Mouse (Mus musculus): ENCODE results near the gene Zfp704. TPM values are rescaled to one million over a fixed set of nuclear protein-coding genes. Genes with fewer than 3 reads are reported as not detected.
"Not testable (repeated sequence)": the region's sequence is repeated elsewhere in the genome, so short reads cannot be mapped to it uniquely, and the experiment has no call there.

Gene Zfp704
- total RNA-seq, 2 experiments from 2014 or later, result 10.6 to 12.5 TPM

- DNase-seq (ENCODE audit: low spot score in 2 of 2), result no peak
These were observed 10.0 kb downstream of the Zfp704 start for GRCm38 (mm10) chr3:9599738-9600410.

GRCm38 (mm10) chr3:9598061-9598460 is 11.8 kb downstream of the Zfp704 start:
- DNase-seq (ENCODE audit: low spot score in 2 of 2), result no peak

- no peak for DNase-seq (ENCODE audit: low spot score in 2 of 2)
These were observed 15.4 kb downstream of the Zfp704 start for GRCm38 (mm10) chr3:9594457-9594856.

DNA sequence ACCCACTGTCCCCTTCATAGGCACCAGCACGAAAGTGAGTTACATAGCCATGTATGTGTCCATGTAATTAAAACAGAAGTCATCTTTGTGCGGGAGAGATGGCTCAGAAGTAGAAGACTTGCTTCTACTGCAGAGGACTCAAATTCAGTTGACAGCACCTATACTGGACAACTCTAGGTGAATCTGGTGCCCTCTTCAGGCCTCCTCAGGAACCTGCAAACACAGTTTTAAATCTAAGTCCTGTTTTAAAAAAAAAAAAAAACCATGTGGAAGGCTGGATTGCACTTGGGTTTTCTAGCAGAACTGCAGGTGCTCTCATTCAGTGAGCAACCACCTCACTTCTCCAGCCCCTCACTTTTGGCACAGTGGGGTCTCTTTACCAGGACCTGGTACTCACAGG is 16.1 kb downstream of the Zfp704 start:
- DNase-seq (ENCODE audit: low spot score in 2 of 2), result no peak

GRCm38 (mm10) chr3:9591416-9592110 is 18.3 kb downstream of the Zfp704 start:
- no peak for DNase-seq (ENCODE audit: low spot score in 2 of 2)

GRCm38 (mm10) chr3:9588635-9589034 is 21.2 kb downstream of the Zfp704 start:
- no peak for DNase-seq (ENCODE audit: low spot score in 2 of 2)

- no peak for DNase-seq (ENCODE audit: low spot score in 2 of 2)
These were observed 22.6 kb downstream of the Zfp704 start for GRCm38 (mm10) chr3:9587304-9587703.

DNA sequence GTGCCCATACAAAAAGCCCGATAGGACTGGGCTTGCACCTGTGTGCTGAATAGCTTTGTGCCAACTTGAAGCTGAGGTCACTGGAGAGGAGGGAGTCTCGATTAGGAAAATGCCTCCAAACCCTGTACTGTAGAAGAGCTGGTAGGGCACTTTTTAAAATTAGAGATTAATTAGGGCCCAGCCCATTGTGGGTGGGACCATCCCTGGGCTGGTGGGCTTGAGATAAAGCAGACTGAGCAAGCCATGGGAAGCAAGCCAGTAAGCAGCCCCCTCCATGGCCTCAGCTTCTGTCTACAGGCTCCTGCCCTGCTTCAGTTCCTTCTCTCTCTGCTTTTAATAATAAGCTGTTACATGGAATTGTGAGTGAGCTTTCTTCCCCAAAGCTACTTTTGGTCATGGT is 26.4 kb downstream of the Zfp704 start:
- DNase-seq (ENCODE audit: low spot score in 2 of 2), result no peak

DNA sequence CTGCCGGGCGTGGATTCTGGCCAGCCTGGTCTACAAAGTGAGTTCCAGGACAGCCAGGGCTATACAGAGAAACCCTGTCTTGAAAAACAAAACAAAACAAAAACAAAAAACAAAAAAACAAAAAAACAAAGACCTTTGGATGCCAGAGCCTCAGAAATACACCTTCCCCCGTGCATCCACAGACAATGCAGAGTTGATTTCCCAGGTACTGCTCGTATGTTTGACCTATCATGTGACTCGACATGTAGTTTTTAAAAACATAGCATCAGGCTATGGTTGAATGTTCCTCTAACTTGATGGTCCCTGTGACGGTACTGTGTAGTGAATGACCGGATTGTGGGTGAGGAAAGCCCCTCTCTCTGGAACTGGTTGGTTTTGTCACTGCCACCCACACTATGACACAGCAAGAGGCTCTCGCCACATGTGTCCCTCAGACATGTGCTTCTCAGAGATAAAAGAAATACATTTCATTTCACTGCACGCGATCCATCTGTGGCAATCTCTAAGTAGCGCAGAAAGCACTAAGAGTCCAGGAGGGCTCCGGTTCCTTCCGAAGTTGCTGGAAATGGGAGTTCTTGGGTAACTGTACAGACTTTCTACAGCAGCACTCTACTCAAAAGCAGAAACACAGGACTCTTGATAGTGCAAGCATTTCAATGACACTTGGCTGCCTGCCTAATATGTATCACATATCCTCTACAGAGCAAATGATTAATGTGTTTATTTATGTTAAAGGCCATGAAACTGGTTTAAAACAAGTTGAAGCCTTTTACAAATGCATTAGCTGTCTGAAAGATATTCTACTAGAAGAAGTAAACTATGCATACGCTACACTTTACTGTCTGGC is 28.7 kb downstream of the Zfp704 start:
- DNase-seq (ENCODE audit: low spot score in 2 of 2), result no peak

- no peak for DNase-seq (ENCODE audit: low spot score in 2 of 2)
These were observed 29.8 kb downstream of the Zfp704 start for GRCm38 (mm10) chr3:9580102-9580501.

DNA sequence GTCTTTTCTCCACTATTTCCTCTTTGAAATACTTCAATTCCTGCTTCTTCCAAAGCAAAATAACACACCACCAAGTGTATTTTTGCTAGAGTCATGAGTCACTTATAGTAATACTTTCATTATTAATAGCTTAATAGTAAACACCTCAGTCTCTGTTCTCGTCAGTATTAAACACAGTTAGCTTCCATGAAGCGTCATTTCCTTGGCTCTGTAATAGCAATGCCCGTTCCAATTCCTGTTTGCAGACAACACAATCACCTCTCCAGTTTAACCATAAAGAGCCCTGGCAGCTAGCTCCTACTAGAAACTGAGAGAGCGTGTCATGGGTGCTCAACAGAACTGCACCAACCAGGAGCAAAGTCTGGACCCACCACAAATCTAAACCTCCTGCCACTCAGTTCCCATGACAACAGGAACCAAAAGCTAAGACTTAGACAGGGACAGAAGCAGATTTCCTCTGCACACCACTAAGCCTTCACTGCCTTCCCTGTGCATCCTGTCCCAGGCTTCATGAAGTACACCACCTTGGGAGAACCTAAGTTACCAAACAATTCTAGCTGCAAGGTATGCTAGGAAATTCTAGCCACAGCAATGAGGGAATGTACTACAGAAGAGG is 30.7 kb downstream of the Zfp704 start:
- no peak for DNase-seq (ENCODE audit: low spot score in 2 of 2)

- DNase-seq (ENCODE audit: low spot score in 2 of 2), result no peak
These were observed 33.0 kb downstream of the Zfp704 start for GRCm38 (mm10) chr3:9576872-9577271.

GRCm38 (mm10) chr3:9574305-9574704 is 35.6 kb downstream of the Zfp704 start:
- no peak for DNase-seq (ENCODE audit: low spot score in 2 of 2)

DNA sequence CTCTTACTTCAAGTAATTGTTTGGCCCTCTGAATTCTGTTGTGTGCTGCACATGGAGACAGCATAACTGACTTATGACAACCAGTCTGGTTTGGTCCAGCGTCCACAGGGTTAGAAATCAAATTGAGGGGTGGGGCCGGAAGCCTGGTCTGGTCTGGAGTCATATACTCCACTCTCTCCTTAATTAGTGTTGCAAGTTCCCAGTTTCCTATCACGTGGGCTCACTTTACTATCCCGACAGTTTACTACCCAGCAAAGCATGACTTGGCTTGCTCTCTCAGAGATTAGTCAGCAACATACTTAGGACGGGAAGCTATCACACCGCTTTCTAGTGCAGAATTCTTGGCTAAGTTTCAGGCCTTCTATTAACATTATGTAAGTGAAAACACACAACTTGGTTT is 36.3 kb downstream of the Zfp704 start:
- no peak for DNase-seq (ENCODE audit: low spot score in 2 of 2)

GRCm38 (mm10) chr3:9572261-9572660 is 37.6 kb downstream of the Zfp704 start:
- peak in 1 of 2 experiments; percentile 29 for DNase-seq (ENCODE audit: low spot score in 2 of 2)

GRCm38 (mm10) chr3:9570782-9571181 is 39.1 kb downstream of the Zfp704 start:
- no peak for DNase-seq (ENCODE audit: low spot score in 2 of 2)

- not testable (repeated sequence) for DNase-seq (ENCODE audit: low spot score in 2 of 2)
These were observed 40.2 kb downstream of the Zfp704 start for GRCm38 (mm10) chr3:9569706-9570105.

DNA sequence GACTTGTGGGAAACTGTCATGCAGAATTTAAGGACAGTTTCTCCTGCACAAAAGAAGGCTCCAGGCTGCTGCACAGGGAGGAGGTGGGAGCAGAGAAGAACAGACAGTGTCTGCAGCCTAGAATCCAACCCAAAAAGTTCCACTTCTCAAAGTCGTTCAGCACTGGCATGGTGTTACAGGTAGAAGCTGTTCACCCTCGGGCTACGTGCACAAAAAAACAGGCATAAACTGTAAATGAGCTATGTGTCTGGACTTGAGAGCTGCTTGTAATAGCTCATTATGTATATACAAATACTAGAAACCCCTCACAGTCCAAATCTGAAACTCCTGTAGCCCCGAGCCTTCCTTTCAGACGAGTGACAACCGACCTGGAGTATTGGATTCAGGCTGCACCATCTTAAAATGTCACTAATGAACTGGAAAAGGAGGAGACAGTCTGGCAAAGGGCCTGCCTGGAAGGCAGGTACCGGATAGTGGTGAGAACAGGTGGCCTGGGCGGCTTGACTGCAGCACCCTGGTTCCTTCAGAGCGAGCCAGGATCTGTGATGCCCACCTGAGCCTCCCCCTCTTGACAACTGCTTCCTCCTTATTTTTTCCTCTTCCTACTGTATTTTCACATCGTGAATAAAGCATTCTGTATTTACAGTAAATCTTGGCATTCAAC is 41.2 kb downstream of the Zfp704 start:
- DNase-seq (ENCODE audit: low spot score in 2 of 2), result no peak

GRCm38 (mm10) chr3:9567948-9568347 is 41.9 kb downstream of the Zfp704 start:
- no peak for DNase-seq (ENCODE audit: low spot score in 2 of 2)

- DNase-seq (ENCODE audit: low spot score in 2 of 2), result no peak
These were observed 43.1 kb downstream of the Zfp704 start for GRCm38 (mm10) chr3:9566831-9567230.

DNA sequence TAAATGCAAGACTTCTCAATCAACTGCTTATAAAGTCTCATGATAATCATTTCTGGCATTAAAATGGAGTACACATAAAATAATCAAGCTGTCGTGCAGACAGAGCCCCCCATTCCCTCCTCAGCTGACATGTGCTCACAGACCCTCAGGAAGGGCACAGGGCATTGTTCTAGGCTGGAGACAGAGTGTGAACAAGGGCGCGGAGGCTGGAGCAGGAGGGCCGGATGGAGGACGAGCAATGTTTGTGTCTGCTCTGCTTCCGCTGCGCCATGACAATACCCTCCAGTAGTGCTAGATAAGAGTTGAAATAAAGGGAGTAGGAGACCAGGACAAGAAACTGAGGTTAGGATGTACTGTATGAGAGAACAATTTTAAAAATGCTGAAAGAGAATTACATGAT is 46.3 kb downstream of the Zfp704 start:
- DNase-seq (ENCODE audit: low spot score in 2 of 2), result no peak

All from adrenal gland, adult 18-20 months (tissue).